Mouse (Mus musculus): Measurements from ENCODE around the gene Phyhd1.

Gene Phyhd1

GRCm38 (mm10) chr2:30285416-30286181, 19.6 kb downstream of the Phyhd1 start:
- no peak for DNase-seq (ENCODE audit: low spot score)

- DNase-seq (ENCODE audit: low spot score) = peak; percentile 94
These were observed 20.4 kb downstream of the Phyhd1 start, which contains the start of the genes Dolk and Nup188 for GRCm38 (mm10) chr2:30286192-30287026. Dolk (minus strand) TSS chr2:30286334. Nup188 (plus strand) TSS chr2:30286397.

- peak; percentile 51 for DNase-seq (ENCODE audit: low spot score)
These were observed 21.0 kb downstream of the Phyhd1 start for GRCm38 (mm10) chr2:30287027-30287373.

GRCm38 (mm10) chr2:30299525-30299924, 33.5 kb downstream of the Phyhd1 start:
- no peak for DNase-seq (ENCODE audit: low spot score)

GRCm38 (mm10) chr2:30299966-30300365, 34.0 kb downstream of the Phyhd1 start:
- DNase-seq (ENCODE audit: low spot score) = no peak

GRCm38 (mm10) chr2:30306087-30306486, 40.1 kb downstream of the Phyhd1 start:
- DNase-seq (ENCODE audit: low spot score) = no peak

- no peak for DNase-seq (ENCODE audit: low spot score)
These were observed 43.3 kb downstream of the Phyhd1 start for GRCm38 (mm10) chr2:30309351-30309750.

- DNase-seq (ENCODE audit: low spot score) = no peak
These were observed 45.5 kb downstream of the Phyhd1 start for GRCm38 (mm10) chr2:30311481-30311880.

- DNase-seq (ENCODE audit: low spot score) = no peak
These were observed 50.1 kb downstream of the Phyhd1 start for GRCm38 (mm10) chr2:30316136-30316535.

- DNase-seq (ENCODE audit: low spot score) = no peak
These were observed 51.0 kb downstream of the Phyhd1 start for GRCm38 (mm10) chr2:30316955-30317354.

GRCm38 (mm10) chr2:30319260-30319659, 53.3 kb downstream of the Phyhd1 start:
- peak; percentile 21 for DNase-seq (ENCODE audit: low spot score)

GRCm38 (mm10) chr2:30323111-30323510, 57.1 kb downstream of the Phyhd1 start:
- DNase-seq (ENCODE audit: low spot score) = no peak

- DNase-seq (ENCODE audit: low spot score) = no peak
These were observed 59.3 kb downstream of the Phyhd1 start for GRCm38 (mm10) chr2:30325296-30325695.

GRCm38 (mm10) chr2:30327276-30327675, 61.3 kb downstream of the Phyhd1 start:
- DNase-seq (ENCODE audit: low spot score) = no peak

GRCm38 (mm10) chr2:30328791-30329190, 62.8 kb downstream of the Phyhd1 start:
- no peak for DNase-seq (ENCODE audit: low spot score)
